Mouse (Mus musculus): Measurements from ENCODE around the gene Sertad2.

Gene Sertad2

GRCm38 (mm10) chr11:20594229-20595201, 51.5 kb downstream of the Sertad2 start:
- in situ Hi-C loops (cut with MseI, MboI), result no loop called here

- in situ Hi-C loops (cut with MseI, MboI), result no loop called here
These were observed 60.2 kb downstream of the Sertad2 start for GRCm38 (mm10) chr11:20603066-20603812.

- in situ Hi-C loops (cut with MseI, MboI), result no loop called here
These were observed 61.1 kb downstream of the Sertad2 start for GRCm38 (mm10) chr11:20604119-20604518.

GRCm38 (mm10) chr11:20605613-20606012, 62.6 kb downstream of the Sertad2 start:
- in situ Hi-C loops (cut with MseI, MboI), result no loop called here

- in situ Hi-C loops (cut with MseI, MboI), result no loop called here
These were observed 65.4 kb downstream of the Sertad2 start for GRCm38 (mm10) chr11:20608442-20608841.

GRCm38 (mm10) chr11:20613223-20613622, 70.2 kb downstream of the Sertad2 start:
- in situ Hi-C loops (cut with MseI, MboI), result no loop called here

GRCm38 (mm10) chr11:20616103-20616502, 73.0 kb downstream of the Sertad2 start:
- in situ Hi-C loops (cut with MseI, MboI), result no loop called here

- in situ Hi-C loops (cut with MseI, MboI), result loop anchor here (25.0 kb wide), 1 partner anchor 165 kb away; no protein-coding TSS in a partner anchor
These were observed 84.1 kb downstream of the Sertad2 start for GRCm38 (mm10) chr11:20627146-20627545.

GRCm38 (mm10) chr11:20628216-20628615, 85.2 kb downstream of the Sertad2 start:
- in situ Hi-C loops (cut with MseI, MboI), result loop anchor here (25.0 kb wide), 1 partner anchor 166 kb away; no protein-coding TSS in a partner anchor

- in situ Hi-C loops (cut with MseI, MboI), result loop anchor here (25.0 kb wide), 1 partner anchor 167 kb away; no protein-coding TSS in a partner anchor
These were observed 86.6 kb downstream of the Sertad2 start for GRCm38 (mm10) chr11:20629700-20630099.

- in situ Hi-C loops (cut with MseI, MboI), result loop anchor here (25.0 kb wide), 1 partner anchor 169 kb away; no protein-coding TSS in a partner anchor
These were observed 88.2 kb downstream of the Sertad2 start for GRCm38 (mm10) chr11:20631026-20631940.

GRCm38 (mm10) chr11:20631941-20632618, 89.0 kb downstream of the Sertad2 start:
- in situ Hi-C loops (cut with MseI, MboI), result loop anchor here (25.0 kb wide), 1 partner anchor 170 kb away; no protein-coding TSS in a partner anchor

- in situ Hi-C loops (cut with MseI, MboI), result loop anchor here (25.0 kb wide), 1 partner anchor 170 kb away; no protein-coding TSS in a partner anchor
These were observed 89.5 kb downstream of the Sertad2 start for GRCm38 (mm10) chr11:20632619-20632965.

- in situ Hi-C loops (cut with MseI, MboI), result loop anchor here (25.0 kb wide), 1 partner anchor 172 kb away; no protein-coding TSS in a partner anchor
These were observed 91.5 kb downstream of the Sertad2 start for GRCm38 (mm10) chr11:20634543-20634942.

- in situ Hi-C loops (cut with MseI, MboI), result loop anchor here (25.0 kb wide), 1 partner anchor 173 kb away; no protein-coding TSS in a partner anchor
These were observed 92.6 kb downstream of the Sertad2 start for GRCm38 (mm10) chr11:20635646-20636045.

GRCm38 (mm10) chr11:20636114-20636513, 93.1 kb downstream of the Sertad2 start:
- in situ Hi-C loops (cut with MseI, MboI), result loop anchor here (25.0 kb wide), 1 partner anchor 174 kb away; no protein-coding TSS in a partner anchor

GRCm38 (mm10) chr11:20637060-20637459, 94.0 kb downstream of the Sertad2 start:
- in situ Hi-C loops (cut with MseI, MboI), result loop anchor here (25.0 kb wide), 1 partner anchor 175 kb away; no protein-coding TSS in a partner anchor

GRCm38 (mm10) chr11:20638841-20639240, 95.8 kb downstream of the Sertad2 start:
- in situ Hi-C loops (cut with MseI, MboI), result loop anchor here (25.0 kb wide), 1 partner anchor 177 kb away; no protein-coding TSS in a partner anchor

GRCm38 (mm10) chr11:20639918-20640447, 96.9 kb downstream of the Sertad2 start:
- in situ Hi-C loops (cut with MseI, MboI), result loop anchor here (25.0 kb wide), 1 partner anchor 178 kb away; no protein-coding TSS in a partner anchor

Measured in mouse trophoblast stem cell (cell line).